Mouse (Mus musculus) myocyte (in vitro differentiated cells): ENCODE data around the gene Lat.

Experiments
- POLR2A ChIP-seq: IDR thresholded peaks from one replicate; pipeline ENCODE4 v1.6.1; 2011; ENCODE audit warnings: low read depth, mild to moderate bottlenecking, control low read depth, moderate library complexity; ENCODE audit not compliant: insufficient read length
- POLR2AphosphoS2 ChIP-seq: IDR thresholded peaks from one replicate; pipeline ENCODE4 v1.6.1; 2011; ENCODE audit warnings: low read depth, control low read depth; ENCODE audit not compliant: insufficient read length
- SRF ChIP-seq: IDR thresholded peaks from one replicate; pipeline ENCODE4 v1.6.1; 2011; ENCODE audit warnings: low read depth; ENCODE audit not compliant: control insufficient read depth, insufficient read length
- TCF12 ChIP-seq: IDR thresholded peaks from one replicate; pipeline ENCODE4 v1.6.1; 2011; ENCODE audit warnings: mild to moderate bottlenecking, control low read depth; ENCODE audit not compliant: poor library complexity, insufficient read depth, severe bottlenecking
- USF1 ChIP-seq: IDR thresholded peaks from one replicate; pipeline ENCODE4 v1.6.1; 2011; ENCODE audit warnings: low read depth, mild to moderate bottlenecking, control low read depth, moderate library complexity

- no peak for TF ChIP-seq USF1
- TF ChIP-seq POLR2A = no peak
- TF ChIP-seq SRF = no peak
- TF ChIP-seq TCF12 = no peak
- TF ChIP-seq POLR2AphosphoS2 = no peak
Measured at GRCm38 (mm10) chr7:126369393-126369792, at the start of gene Lat.
